Mouse (Mus musculus) bone marrow macrophage, adult 2 months (primary cell): ENCODE measurements at regions not wholly inside any gene's neighbourhood (a gene's known extent, or its start where the extent isn't known, plus 50 kb on each side); places are given as distances from the start of the nearest gene placed in this dataset.

Experiments used
- CTCF ChIP-seq: IDR thresholded peaks from 2 replicates; pipeline ENCODE4 v1.5.1; 2012; ENCODE audit warnings: low read depth, mild to moderate bottlenecking, low read length, moderate library complexity
- POLR2A ChIP-seq: IDR thresholded peaks from 2 replicates; pipeline ENCODE4 v1.6.1; 2012; ENCODE audit warnings: mild to moderate bottlenecking, low read depth, low read length, borderline replicate concordance

- TF ChIP-seq CTCF (no peak), POLR2A (no peak)
Observed at GRCm38 (mm10) chr8:115589076-115589475, 118.5 kb downstream of the Maf start.
